Mouse (Mus musculus): ENCODE data around the gene Zfp689.
"Not testable (repeated sequence)": the region's sequence is repeated elsewhere in the genome, so short reads cannot be mapped to it uniquely, and the experiment has no call there.

Gene Zfp689

GRCm38 (mm10) chr7:127470743-127471645, 22.0 kb upstream of the Zfp689 start:
- peak; percentile 80 for DNase-seq (ENCODE audit: low spot score)

GRCm38 (mm10) chr7:127470011-127470715, 21.2 kb upstream of the Zfp689 start:
- DNase-seq (ENCODE audit: low spot score): no peak

- DNase-seq (ENCODE audit: low spot score): no peak
Observed at GRCm38 (mm10) chr7:127466606-127467005, 17.6 kb upstream of the Zfp689 start.

GRCm38 (mm10) chr7:127465670-127466069, 16.7 kb upstream of the Zfp689 start:
- DNase-seq (ENCODE audit: low spot score): not testable (repeated sequence)

- no peak for DNase-seq (ENCODE audit: low spot score)
Observed at GRCm38 (mm10) chr7:127465191-127465590, 16.2 kb upstream of the Zfp689 start.

GRCm38 (mm10) chr7:127459311-127459710, 10.4 kb upstream of the Zfp689 start, which contains the start of gene Prr14:
Gene Prr14, plus strand, starts transcription at chr7:127459611.
- not testable (repeated sequence) for DNase-seq (ENCODE audit: low spot score)

- DNase-seq (ENCODE audit: low spot score): not testable (repeated sequence)
Observed at GRCm38 (mm10) chr7:127458371-127459122, 9.6 kb upstream of the Zfp689 start.

GRCm38 (mm10) chr7:127454905-127455304, 5.9 kb upstream of the Zfp689 start:
- no peak for DNase-seq (ENCODE audit: low spot score)

- no peak for DNase-seq (ENCODE audit: low spot score)
Observed at GRCm38 (mm10) chr7:127453056-127453455, 4.1 kb upstream of the Zfp689 start.

- DNase-seq (ENCODE audit: low spot score): no peak
Observed at GRCm38 (mm10) chr7:127449966-127450365, 1.0 kb upstream of the Zfp689 start.

GRCm38 (mm10) chr7:127443976-127444375, 5.0 kb downstream of the Zfp689 start:
- no peak for DNase-seq (ENCODE audit: low spot score)

- DNase-seq (ENCODE audit: low spot score): peak; percentile 45
Observed at GRCm38 (mm10) chr7:127437724-127438123, 11.2 kb downstream of the Zfp689 start.

GRCm38 (mm10) chr7:127435206-127435605, 13.8 kb downstream of the Zfp689 start:
- DNase-seq (ENCODE audit: low spot score): no peak

GRCm38 (mm10) chr7:127426354-127426753, 22.6 kb downstream of the Zfp689 start:
- DNase-seq (ENCODE audit: low spot score): no peak

- no peak for DNase-seq (ENCODE audit: low spot score)
Observed at GRCm38 (mm10) chr7:127425911-127426310, 23.0 kb downstream of the Zfp689 start.

GRCm38 (mm10) chr7:127425291-127425690, 23.7 kb downstream of the Zfp689 start:
- DNase-seq (ENCODE audit: low spot score): no peak

GRCm38 (mm10) chr7:127422247-127422646, 26.7 kb downstream of the Zfp689 start:
- DNase-seq (ENCODE audit: low spot score): no peak

- peak; percentile 96 for DNase-seq (ENCODE audit: low spot score)
Observed at GRCm38 (mm10) chr7:127421388-127422191, 27.4 kb downstream of the Zfp689 start, which contains the start of gene Zfp688. Gene Zfp688, minus strand, starts transcription at chr7:127422068.

- no peak for DNase-seq (ENCODE audit: low spot score)
Observed at GRCm38 (mm10) chr7:127411418-127411817, 37.5 kb downstream of the Zfp689 start.

GRCm38 (mm10) chr7:127406002-127406987, 42.7 kb downstream of the Zfp689 start, which contains the start of gene Zfp764:
Gene Zfp764, minus strand, starts transcription at chr7:127406822.
- DNase-seq (ENCODE audit: low spot score): peak; percentile 67

Measured in spleen, adult 12 weeks (tissue).